Mouse (Mus musculus): ENCODE data around the gene Gm9639.

GRCm38 (mm10) chr10:77839006-77839405 lies 44.1 kb upstream of the Gm9639 start:
- TF ChIP-seq USF1 (IDR thresholded peaks at IDR 0.05; ENCODE audit: low read depth, low read length) = no peak
- TF ChIP-seq ZC3H11A (IDR thresholded peaks at IDR 0.05; ENCODE audit: low read depth, low read length) = no peak
- TF ChIP-seq SMC3 (IDR thresholded peaks at IDR 0.05; ENCODE audit: low read depth, low read length) = no peak
- no peak for TF ChIP-seq POLR2A (IDR thresholded peaks at IDR 0.05; ENCODE audit: low read depth, low read length)
- TF ChIP-seq CTCF (conservative IDR thresholded peaks at IDR 0.05 in 1 of 2, IDR thresholded peaks at IDR 0.05 in 1 of 2; ENCODE audit: low read depth in 2 of 2, low read length in 2 of 2) = no peak
- TF ChIP-seq HCFC1 (IDR thresholded peaks at IDR 0.05; ENCODE audit: low read depth, low read length) = no peak
